Mouse (Mus musculus) retina, adult 2 months (tissue): ENCODE data around the gene Cab39l.
"Not testable (repeated sequence)": the region's sequence is repeated elsewhere in the genome, so short reads cannot be mapped to it uniquely, and the experiment has no call there.

ENCODE experiments used
- DNase-seq: peaks from one replicate; pipeline ENCODE4 v3.0.0-alpha.2; 2012; ENCODE audit warnings: low read depth, low spot score

Cab39l gene

DNA sequence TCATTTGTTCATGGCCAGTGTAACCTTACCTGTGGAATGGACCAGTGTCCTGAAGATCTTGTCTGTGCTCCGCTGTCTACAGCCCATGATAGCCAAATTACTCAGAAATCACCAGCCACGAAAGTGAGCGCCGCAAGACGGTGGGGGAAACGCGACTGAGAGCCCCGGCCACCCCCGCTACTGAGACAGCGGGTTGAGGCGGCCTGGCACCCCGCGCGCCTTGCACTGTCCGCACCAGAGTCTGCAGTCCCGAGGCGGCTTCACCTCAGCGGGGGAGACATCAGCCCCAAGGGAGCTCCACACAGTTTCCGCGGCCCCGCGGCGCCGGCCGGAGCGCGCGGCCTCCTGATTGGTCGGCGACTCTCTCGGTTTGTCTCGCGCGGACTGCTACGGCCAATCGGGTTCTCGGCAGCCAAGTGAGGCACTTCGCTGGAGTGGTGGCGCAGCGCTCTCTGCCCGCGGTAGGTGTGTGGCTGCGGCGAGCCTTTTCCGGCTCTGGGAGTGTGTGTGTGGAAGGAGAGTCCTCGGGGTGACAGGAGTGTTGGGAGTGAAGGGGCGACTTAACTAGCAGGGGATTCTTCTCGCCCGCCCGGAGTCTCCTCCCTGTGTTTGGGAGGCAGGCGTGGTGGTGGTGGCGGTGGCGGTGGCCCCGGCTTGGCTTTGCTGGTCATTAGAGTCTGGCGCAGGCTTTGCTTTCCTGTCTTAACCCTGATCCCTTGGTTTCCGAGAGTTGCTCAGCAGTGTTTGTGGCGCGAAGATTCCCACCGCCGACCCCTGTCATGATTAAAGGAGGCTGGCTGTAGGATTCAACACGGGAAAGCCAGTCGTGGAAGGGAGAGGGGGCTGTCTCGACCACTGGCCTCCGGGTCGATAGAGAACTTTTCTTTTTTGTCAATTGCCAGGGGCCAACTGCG, at the start of gene Cab39l, which contains the start of gene Setdb2:
Gene Cab39l (plus strand): TSS at position 415 of the 914 bp plus-strand sequence.
Gene Setdb2 (minus strand): TSS at position 327 of the 914 bp plus-strand sequence.
- DNase-seq, result peak; percentile 81

DNA sequence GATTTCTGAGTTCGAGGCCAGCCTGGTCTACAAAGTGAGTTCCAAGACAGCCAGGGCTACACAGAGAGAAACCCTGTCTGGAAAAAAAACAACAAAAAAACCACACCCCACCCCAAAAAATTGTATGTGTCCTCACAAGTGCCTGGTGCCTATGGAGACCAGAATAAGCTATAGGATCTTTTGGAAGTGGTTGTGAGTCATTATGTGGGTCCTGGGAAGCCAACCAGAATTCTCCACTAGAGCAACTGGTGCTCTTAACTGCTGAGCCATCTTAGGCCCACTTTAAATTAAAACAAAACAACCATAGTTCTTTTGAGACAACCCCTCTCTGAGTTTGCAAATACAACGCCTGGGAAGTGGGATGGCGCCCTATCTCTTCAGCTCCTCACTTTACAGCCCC, 45.5 kb upstream of the Cab39l start, which contains the start of gene Phf11c:
Gene Phf11c (minus strand): TSS at position 101 of the 400 bp plus-strand sequence.
- no peak for DNase-seq

DNA sequence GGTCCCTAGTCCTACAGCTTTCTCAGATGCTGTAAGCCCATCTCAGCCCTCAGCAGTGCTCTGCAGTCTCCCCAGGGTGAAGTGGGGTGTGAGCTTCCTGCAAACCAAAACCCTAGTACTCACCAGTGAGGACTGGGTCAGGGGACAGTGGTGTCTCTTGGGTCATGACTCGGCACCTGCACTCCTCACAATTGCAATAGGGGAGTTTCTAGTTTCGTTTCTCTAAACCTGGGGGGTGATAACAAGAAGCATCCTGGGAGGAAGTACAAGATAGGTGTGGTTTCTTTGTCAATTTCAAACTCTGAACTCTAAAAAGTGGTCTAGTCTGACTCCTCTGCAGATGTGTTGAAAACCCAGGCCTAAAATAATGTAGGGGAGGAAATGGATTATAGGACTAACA, 43.8 kb upstream of the Cab39l start:
- DNase-seq, result no peak

DNA sequence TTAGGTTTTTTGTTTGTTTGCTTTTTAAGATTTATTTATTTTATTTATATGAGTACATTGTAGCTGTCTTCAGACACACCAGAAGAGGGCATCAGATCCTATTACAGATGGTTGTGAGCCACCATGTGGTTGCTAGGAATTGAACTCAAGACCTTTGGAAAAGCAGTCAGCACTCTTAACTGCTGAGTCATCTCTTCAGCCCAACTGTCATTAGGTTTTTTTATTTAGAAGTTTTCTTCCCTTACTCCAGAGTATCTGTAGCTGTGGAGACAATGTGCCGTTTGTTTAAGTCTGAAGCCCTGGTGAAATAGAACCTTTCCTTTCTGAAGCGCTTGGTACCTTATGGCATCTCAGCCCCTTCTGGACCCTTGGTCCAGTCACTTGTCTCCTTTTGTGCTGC, 25.8 kb upstream of the Cab39l start:
- DNase-seq, result not testable (repeated sequence)

DNA sequence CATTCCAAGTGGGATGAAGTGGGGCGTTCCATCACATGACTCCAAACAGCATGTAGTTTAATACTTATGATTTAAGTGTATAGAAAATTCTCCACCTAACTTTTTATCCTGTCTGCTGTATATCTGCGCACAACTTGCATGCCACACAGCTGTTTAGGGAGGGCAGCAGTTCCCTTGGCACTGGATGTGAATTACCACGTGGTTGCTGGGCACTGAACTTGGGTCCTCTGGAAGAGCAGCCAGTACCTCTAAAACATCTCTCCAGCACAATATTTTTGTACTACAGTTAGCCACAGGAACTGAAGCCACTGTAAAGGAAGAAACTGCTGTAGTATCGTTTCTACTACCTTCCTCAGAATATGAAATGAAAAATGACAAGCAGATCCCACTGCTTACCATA, 22.6 kb upstream of the Cab39l start:
- no peak for DNase-seq

DNA sequence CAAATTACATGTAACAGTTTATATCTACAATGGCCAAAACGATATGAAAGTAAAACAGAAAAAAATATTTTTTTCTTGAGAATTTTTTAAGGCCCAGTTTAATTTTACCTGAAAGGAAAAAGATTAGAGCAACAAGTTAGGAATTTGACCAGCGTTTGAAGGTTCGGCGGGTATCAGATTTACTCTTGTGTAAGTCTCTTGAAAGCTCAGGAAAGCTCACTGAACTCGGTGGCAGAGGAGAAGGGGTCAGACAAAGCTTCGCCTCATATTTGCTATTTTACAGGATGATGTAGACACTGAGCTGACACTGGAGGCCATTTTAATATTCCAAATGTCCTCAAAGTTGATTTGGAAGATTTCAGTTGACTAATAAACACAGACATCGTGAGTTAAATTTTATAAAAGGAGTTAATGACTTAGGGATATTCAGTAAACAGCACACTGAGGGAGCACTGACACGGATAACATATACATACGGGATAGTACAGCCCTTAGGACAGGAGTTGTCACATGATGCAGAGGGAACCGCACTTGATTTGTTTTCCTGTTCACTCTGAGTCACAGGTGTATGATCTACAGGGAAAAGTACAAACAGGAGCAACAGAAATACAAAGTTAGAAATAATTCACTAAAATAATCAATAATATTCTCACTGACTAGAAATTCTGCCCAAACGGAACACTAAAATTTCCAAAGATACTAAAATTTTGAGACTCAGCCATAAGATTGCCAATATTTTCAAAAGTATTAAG, 17.7 kb upstream of the Cab39l start:
- no peak for DNase-seq

DNA sequence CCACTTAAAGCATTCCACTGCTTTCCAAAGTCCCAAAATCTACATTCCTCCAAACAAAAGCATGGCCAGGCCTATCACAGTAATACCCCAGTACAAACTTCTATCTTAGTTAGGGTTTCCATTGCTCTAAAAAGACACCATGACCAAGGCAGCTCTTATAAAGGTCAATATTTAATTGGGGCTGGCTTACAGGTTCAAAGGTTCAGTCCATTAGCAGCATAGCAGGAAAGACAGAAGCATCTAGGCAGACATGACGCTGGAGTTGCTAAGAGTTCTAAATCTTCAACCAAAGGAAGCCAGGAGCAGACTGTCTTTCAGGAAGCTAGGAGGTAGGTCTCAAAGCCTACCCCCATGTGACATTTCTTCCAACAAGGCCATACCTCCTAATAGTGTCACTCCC, 10.2 kb upstream of the Cab39l start:
- no peak for DNase-seq

DNA sequence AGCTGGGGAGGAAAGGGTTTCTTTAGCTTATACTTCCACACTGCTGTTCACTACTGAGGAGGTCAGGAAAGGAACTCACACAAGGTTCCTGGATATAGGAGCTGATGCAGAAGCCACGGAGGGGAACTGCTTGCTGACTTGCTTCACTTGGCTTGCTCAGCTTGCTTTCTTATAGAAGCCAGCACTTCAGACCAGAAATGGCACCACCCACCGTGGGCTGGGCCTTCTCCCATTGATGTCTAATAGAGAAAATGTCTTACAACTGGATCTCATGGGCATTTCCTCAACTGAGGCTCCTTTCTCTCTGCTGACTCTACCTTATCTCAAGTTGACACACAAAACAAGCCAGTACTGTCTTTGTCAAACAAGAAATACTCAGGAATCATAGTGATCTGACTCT, 6.9 kb upstream of the Cab39l start:
- DNase-seq, result no peak

DNA sequence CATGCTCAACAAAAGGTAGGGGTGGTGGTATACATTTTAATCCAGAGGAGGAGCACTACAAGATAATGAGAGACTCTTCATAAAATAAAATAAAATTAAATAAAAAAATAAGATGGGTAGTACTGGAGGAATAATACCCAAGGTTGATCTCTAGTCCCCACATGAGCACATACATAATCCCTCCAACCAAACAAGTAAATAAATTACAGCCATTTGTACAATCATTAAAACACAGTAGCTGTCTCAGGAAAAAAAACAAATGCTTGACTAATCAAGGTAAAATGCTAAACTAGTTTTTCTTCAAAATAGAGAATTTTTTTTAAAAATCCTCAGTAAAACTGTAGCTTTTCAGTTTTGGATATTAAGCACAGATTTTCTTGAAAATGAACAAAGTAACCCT, 5.6 kb upstream of the Cab39l start:
- DNase-seq, result no peak

DNA sequence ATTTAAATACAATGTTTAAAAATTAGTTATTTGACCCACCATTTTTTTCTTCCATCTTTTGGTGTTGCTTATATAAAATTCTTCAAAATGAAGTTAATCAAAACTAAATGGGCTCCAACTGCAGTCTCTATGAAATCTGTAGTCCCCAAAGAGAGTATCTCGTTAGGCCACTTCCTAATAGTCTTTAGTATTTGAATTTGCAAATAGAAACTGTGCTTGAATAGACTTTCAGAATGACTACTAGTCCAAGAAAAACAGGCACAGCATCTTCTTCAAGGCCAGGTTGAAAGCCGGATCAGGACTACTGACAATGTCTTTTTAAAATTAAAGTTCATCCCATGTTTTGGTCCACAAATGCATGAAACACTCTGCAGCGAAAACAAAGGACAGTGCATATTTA, 3.4 kb upstream of the Cab39l start:
- DNase-seq, result no peak

DNA sequence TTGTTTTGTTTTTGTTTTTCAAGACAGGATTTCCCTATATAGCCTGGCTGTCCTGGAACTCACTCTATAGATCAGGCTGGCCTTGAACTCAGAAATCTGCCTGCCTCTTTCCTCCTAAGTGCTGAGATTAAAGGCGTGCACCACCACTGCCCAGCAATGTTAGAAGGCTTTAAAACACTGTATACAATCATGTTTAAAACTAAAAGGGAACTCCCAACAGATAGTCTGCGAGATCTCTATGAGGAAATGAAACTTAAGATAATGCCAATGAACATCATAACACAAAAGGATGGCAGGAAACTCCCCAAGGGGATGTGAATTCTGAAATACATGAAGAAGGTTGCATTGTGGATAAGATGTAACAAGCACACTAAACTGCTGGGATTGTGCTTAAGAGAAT, 2.3 kb upstream of the Cab39l start:
- no peak for DNase-seq

DNA sequence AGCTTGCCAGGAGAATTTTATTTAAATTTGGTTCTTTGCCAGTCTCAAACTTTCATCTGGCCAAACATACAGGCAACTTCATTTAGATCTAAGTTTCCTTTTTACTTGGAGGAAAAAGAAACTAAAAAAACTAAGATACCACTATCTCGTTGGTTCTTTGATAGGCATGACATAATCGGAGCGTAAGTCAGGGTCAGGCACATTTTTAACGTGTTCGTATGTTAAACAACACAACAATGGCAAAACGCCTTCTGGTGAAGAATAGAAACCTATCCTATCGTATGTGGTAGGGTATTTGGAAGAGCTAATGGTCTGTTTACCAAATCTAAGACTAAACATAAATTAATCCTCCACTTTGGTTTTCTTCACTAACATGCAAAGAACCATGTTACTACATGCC, 733 bp upstream of the Cab39l start:
- no peak for DNase-seq

DNA sequence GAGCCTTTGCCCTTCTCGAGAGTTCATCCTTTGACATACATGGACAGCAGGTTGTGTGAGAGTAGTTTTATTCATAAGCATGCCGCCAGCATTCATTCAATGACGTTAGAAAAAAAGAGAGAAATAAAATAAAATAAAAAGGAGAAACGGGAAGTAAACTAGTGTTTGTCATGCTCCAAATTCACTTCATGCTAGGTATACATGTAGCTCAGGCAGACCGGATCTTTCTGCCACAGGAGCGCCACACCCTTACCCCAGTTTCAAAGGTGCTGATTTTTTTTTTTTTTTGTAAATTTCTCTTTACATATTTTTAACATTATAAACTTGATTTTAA, 667 bp downstream of the Cab39l start:
- DNase-seq, result no peak

DNA sequence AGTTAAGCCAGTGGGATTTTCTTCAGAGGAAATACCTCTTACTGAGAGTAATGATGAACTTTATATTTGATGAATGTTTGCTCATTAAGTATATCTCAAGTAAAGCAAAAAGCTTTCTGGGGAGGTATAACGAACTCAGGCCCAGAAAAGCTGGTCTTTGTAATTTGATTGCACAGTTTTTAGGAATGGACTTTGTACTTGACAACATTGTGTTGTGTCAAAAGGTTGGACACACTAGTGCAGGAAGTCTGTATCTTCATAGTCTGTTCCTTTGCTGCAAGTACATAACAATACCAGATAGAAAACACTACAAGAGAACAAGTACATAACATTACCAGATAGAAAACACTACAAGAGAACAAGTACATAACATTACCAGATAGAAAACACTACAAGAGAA, 4.6 kb downstream of the Cab39l start:
- DNase-seq, result no peak

DNA sequence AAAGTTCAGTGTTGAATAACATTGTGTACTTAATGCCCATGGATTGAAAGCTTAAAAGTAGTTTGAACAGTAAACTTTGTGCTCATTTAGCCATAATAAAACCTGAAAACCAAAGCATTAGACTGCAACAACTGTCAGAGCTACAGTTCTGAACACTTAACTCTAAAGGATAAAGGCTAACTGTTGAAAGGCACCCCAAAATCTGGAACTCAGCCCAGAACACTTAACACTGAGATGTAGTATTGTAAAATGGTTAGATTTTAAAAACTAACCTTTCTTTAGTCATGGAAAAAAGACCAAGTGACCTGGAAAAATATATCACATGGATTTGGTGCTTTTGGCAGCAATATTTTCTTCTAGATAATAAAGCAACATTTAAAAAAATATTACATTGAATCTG, 7.2 kb downstream of the Cab39l start:
- DNase-seq, result no peak

DNA sequence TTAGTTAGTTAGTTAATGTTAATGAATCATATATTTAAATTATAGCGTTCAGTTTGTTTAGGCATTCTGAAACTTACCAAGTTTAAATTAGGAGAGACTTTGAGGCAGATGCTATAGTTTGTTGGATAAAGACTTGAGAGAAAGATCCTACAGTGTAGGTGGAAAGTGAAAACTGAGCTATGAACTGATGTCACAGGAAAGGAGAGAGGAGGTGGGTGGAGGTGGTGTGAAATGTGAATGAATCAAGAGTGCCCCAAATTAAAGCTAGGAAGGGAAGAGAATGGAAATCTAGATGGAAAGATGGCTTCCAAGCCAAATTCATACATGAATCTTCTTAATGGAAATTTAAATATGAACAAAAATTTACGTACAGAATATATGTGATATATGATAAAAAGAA, 25.7 kb downstream of the Cab39l start:
- DNase-seq, result no peak

DNA sequence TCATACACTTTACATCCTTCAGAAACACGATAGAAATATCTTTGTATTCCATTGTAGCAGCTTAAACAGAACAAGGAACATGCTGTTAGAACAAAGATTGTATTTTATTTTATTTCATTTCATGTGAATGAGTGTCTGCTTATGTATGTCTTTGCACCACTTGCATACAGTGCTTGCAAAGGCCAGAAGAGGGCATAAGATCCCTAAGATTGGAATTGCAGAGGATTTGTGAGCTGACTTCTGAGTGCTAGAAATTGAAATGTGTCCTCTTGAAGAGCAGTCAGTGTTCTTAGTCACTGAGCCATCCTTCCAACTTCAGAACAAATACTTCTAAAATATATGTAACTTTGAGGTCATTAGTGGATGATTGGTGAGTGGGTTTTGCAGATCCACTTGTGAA, 27.0 kb downstream of the Cab39l start:
- no peak for DNase-seq

DNA sequence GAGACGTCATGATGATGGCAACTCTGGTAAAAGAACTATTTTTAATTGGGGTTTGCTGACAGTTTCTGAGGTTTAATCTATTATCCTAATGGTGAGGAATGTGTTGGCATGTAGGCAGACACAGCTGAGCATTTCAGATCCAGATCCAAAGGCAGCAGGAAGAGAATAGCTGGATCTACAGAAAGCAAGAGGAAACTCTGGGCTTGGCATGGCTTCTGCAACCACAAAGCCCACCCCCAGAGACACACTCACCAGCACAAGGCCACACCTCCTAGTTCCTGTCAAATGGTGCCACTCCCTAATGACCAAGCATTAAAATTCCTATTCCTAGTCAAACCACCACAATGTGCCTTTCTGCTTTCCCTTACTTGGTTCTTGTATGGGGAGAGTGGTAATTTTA, 30.0 kb downstream of the Cab39l start:
- DNase-seq, result no peak

DNA sequence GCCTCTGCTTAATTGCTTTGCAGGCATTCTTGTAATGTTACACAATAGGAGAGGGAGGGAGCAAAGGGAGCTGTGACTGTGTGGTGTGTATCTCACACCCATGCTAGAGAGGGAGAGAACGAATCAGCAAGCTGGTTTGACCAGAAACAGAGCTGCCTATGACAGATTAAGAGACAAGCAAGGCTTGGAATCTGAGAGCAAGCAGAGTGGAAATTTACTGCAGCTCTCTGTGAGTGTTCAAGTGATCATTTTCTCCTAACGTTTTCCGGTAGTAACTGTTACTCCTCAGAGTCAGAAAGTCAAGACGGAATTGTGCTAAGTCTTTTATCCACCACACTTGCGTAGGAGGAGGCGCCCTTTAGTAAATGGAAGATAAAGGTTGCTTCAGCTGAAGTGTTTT, 37.9 kb downstream of the Cab39l start:
- no peak for DNase-seq

DNA sequence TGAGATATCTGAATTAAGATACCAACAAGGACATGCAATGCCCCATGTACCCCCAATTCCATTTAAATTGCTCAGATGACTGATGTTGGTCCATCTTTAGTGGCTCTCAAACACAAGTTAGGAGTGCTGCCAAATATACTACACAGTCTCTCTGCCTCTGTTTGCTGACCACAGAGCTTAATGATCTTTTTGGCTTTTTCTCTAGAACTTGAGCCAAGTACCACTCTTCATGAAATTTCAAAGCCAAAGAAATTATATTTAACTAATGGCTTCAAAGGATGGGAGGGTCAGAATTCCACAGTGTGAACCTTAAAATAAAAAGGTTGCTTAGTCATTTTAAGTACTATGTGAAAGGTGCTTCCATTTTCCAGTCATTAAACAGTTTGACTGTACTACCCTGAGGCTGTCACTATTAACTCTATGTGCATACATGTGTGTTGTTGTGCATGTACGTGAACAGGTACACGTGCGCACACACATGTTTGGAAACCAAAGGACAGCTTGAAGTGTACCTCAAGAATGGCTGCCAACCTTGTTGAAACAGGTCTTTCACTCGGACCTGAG, 44.6 kb downstream of the Cab39l start:
- DNase-seq, result no peak

DNA sequence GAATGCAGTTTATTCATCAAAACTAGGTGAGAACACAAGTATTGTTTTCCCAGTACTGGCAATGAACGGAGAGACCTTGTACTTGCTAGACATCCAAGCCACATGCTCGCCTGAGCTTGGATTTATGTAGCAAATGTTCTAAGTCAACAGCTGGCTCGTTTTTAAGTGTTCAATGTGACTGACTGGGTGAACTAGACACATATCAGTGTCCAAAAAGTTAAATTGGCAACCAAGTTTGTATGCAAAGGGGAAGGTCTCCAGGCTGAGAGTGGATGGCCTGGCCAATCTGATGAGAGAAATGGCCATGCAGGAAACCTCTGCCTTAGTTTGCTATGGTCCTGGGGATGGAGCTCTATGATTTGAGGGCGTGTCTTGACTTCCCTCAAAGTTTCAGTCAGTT, 51.6 kb downstream of the Cab39l start:
- no peak for DNase-seq

DNA sequence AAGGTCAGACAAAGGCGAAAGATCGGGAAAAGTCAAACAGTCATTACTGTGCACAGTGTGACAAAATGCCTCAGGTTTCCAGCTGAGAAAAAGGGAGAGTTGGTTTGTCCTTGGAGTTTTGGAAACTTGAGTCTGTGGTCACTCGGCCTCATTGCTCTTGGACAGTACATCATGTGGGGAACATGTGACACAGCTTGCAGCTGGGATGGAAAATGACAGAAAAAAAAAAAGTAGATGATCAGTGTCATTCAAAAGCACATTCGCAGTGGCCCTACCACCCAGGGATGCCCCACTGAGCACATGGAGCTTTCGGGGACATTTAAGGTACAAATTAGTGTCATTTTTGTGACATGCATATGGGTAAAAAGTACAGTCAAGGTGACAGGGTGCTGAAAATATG, 57.2 kb downstream of the Cab39l start:
- DNase-seq, result no peak

DNA sequence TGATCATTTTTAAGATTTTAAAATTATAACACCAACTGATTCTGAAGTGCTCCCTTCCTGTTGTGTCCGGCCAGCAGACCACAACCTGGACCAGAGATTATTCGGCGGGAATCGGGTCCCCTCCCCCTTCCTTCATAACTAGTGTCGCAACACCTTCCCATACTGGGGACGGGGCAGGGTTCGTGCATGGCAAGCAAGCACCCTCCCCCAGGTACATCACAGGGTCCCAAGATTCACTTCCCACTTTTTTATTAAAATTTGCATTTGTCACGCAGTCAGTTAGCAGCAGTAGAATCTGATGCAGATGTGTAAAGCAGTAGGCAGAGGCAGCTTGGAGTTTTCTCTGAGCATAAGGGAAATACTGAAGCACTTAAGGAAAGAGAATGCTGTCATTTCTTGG, 64.1 kb downstream of the Cab39l start:
- no peak for DNase-seq
